Mouse (Mus musculus): Measurements from ENCODE around the gene Olfr56.
"Not testable (repeated sequence)": the region's sequence is repeated elsewhere in the genome, so short reads cannot be mapped to it uniquely, and the experiment has no call there.

Olfr56 gene

GRCm38 (mm10) chr11:48978240-48978939, at the start of gene Olfr56:
Gene Olfr56, plus strand, starts transcription at chr11:48978889.
- not testable (repeated sequence) for DNase-seq

GRCm38 (mm10) chr11:48933422-48933821, 45.3 kb upstream of the Olfr56 start:
- DNase-seq = not testable (repeated sequence)

GRCm38 (mm10) chr11:48933923-48934322, 44.8 kb upstream of the Olfr56 start:
- DNase-seq = not testable (repeated sequence)

- DNase-seq = not testable (repeated sequence)
Observed at GRCm38 (mm10) chr11:48935291-48935690, 43.4 kb upstream of the Olfr56 start.

- not testable (repeated sequence) for DNase-seq
Observed at GRCm38 (mm10) chr11:48939286-48939685, 39.4 kb upstream of the Olfr56 start.

- DNase-seq = not testable (repeated sequence)
Observed at GRCm38 (mm10) chr11:48946090-48946489, 32.6 kb upstream of the Olfr56 start, which contains the start of gene Psme2b. Gene Psme2b, minus strand, starts transcription at chr11:48946190.

GRCm38 (mm10) chr11:48974686-48975085, 4.0 kb upstream of the Olfr56 start:
- not testable (repeated sequence) for DNase-seq

- DNase-seq = not testable (repeated sequence)
Observed at GRCm38 (mm10) chr11:48979251-48979650, 562 bp downstream of the Olfr56 start, which contains the start of gene 9930111J21Rik1. Gene 9930111J21Rik1, minus strand, starts transcription at chr11:48979398.

GRCm38 (mm10) chr11:48980052-48980451, 1.4 kb downstream of the Olfr56 start:
- DNase-seq = not testable (repeated sequence)

GRCm38 (mm10) chr11:48982848-48983247, 4.2 kb downstream of the Olfr56 start:
- DNase-seq = not testable (repeated sequence)

- not testable (repeated sequence) for DNase-seq
Observed at GRCm38 (mm10) chr11:48988219-48988618, 9.5 kb downstream of the Olfr56 start.

GRCm38 (mm10) chr11:48989981-48990380, 11.3 kb downstream of the Olfr56 start:
- not testable (repeated sequence) for DNase-seq

- not testable (repeated sequence) for DNase-seq
Observed at GRCm38 (mm10) chr11:48991740-48992520, 13.2 kb downstream of the Olfr56 start, which contains the start of gene Gm12185. Gene Gm12185, minus strand, starts transcription at chr11:48992226.

- DNase-seq = not testable (repeated sequence)
Observed at GRCm38 (mm10) chr11:48993296-48993695, 14.6 kb downstream of the Olfr56 start.

- DNase-seq = not testable (repeated sequence)
Observed at GRCm38 (mm10) chr11:48994018-48994417, 15.3 kb downstream of the Olfr56 start, which contains the start of gene Tgtp1. Gene Tgtp1, minus strand, starts transcription at chr11:48994172.

GRCm38 (mm10) chr11:49000411-49000810, 21.7 kb downstream of the Olfr56 start:
- not testable (repeated sequence) for DNase-seq

GRCm38 (mm10) chr11:49006317-49006716, 27.6 kb downstream of the Olfr56 start:
- DNase-seq = not testable (repeated sequence)

GRCm38 (mm10) chr11:49006785-49007184, 28.1 kb downstream of the Olfr56 start:
- not testable (repeated sequence) for DNase-seq

GRCm38 (mm10) chr11:49012074-49012473, 33.4 kb downstream of the Olfr56 start:
- DNase-seq = not testable (repeated sequence)

- DNase-seq = not testable (repeated sequence)
Observed at GRCm38 (mm10) chr11:49050064-49050463, 71.4 kb downstream of the Olfr56 start.

- DNase-seq = not testable (repeated sequence)
Observed at GRCm38 (mm10) chr11:49051093-49051891, 72.6 kb downstream of the Olfr56 start, which contains the start of gene 9930111J21Rik2. Gene 9930111J21Rik2, minus strand, starts transcription at chr11:49051242.

GRCm38 (mm10) chr11:49051894-49052293, 73.2 kb downstream of the Olfr56 start:
- DNase-seq = not testable (repeated sequence)

Measured in cerebellum, adult 8-10 months (tissue).